Mouse (Mus musculus): ENCODE data around the gene Cdcp2. TPM values are rescaled to one million over a fixed set of nuclear protein-coding genes. Genes with fewer than 3 reads are reported as not detected.

The Cdcp2 gene
- total RNA-seq, 2 experiments from 2014 or later = not detected

DNA sequence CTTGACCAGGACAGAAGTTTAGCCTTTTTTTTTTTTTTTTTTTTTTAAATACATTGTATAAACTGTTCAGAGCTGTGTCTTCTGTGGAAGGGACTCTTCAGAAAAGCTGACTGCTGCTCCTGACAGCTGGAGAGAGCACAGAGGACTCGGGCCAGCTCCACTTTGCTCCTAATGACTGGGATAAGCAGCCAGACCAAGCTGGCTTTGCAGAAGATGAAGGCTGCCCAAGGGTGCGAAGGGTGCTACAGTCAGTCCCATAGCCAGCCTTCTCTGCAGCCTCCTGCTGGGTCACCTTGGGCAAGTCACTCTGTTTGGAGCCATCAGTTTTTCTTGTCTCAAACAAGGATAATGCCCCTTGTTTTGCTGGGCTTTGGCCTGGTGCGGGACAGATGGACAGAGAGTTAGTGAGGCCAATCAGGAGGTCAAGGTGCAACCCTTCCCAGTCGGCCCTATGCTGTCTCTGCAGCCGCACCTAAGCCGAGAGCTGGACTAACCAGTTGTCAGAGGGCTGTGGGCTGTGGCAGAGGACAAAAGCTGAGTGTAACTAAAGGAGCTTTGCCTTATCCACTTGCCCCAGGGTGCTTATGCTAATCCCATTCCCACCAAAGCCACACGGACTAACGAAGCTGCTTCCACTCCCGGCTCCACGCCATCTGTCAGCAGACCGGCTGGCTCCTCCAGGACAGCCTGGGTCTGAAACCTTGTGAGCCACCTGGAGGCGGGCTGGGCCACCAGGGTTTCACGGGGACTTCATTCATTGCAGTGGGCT lies 31.4 kb downstream of the Cdcp2 start:
- ATAC-seq (ENCODE audit: poor library complexity, severe bottlenecking) = no peak

- no peak for ATAC-seq (ENCODE audit: poor library complexity, severe bottlenecking)
Measured at GRCm38 (mm10) chr4:107129373-107129772, 32.7 kb downstream of the Cdcp2 start.

DNA sequence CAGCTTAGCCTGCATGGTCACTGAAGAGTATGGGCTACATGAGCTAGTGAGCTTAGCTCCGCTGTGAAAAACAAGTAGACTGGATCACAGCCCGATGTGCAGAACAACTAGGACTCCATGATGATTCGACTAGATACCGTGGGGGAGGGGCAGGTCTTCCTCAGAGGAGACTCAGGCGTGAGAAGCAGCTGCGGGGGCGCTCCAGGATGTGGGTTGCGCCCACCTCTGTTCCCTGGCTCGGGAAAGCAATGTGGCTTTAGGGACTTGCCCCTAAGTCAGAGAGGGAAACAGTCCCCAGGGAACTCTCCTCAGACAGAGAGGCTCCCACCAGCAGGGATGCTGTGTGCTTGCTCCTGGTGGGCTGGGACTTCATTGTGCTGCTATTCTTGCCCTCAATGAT lies 33.8 kb downstream of the Cdcp2 start:
- no peak for ATAC-seq (ENCODE audit: poor library complexity, severe bottlenecking)

- no peak for ATAC-seq (ENCODE audit: poor library complexity, severe bottlenecking)
Measured at GRCm38 (mm10) chr4:107134891-107135290, 38.2 kb downstream of the Cdcp2 start.

GRCm38 (mm10) chr4:107135663-107136062 lies 39.0 kb downstream of the Cdcp2 start:
- no peak for ATAC-seq (ENCODE audit: poor library complexity, severe bottlenecking)

GRCm38 (mm10) chr4:107136531-107136930 lies 39.8 kb downstream of the Cdcp2 start:
- ATAC-seq (ENCODE audit: poor library complexity, severe bottlenecking) = no peak

DNA sequence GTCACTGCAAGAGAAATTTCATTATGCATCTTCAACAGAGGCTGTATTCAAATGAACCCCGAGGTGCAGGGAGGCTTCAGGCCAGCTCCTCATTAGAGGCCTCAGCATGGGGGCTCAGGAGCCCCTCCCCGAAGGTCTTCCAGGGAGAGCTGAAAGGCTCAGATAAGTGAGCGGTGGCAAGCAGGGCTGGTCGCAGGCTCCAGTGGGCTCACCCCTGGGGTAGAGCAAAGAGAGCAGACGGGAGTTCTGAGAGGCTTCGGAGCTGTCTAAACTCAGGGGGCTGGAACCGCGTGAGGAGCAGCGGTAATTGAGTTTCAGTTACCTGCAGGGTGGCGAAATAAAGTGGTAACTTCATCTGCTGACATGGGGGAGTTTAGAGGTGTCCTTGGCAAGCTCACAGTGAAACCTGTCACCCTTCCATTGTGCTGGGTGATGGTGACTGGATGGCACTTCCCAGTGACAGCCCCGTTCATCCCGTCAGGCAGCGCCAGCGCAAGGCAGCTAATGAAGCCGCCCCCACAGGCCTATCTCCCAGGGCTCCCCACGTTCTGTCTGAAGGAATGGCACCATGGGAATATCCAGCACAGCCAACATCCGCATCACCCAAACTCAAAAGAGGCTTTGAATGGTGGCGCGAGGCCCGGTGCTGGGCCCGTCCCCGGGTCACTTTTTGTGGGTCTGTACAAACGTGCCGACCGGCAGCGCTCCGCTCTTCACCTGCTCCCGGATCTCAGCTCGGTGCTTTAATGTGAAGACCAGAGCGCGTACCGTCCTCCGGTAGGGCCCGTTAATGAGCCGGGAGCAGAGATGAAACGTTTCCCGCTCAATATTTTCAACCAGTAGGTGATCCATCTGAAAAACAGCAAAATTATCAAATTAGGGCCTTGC lies 42.5 kb downstream of the Cdcp2 start:
- no peak for ATAC-seq (ENCODE audit: poor library complexity, severe bottlenecking)

- peak; percentile 35; the same call in 1 of the 2 replicates for ATAC-seq (ENCODE audit: poor library complexity, severe bottlenecking)
Measured at GRCm38 (mm10) chr4:107139836-107140631, 43.3 kb downstream of the Cdcp2 start.

- no peak for ATAC-seq (ENCODE audit: poor library complexity, severe bottlenecking)
Measured at GRCm38 (mm10) chr4:107143511-107143910, 46.8 kb downstream of the Cdcp2 start.

DNA sequence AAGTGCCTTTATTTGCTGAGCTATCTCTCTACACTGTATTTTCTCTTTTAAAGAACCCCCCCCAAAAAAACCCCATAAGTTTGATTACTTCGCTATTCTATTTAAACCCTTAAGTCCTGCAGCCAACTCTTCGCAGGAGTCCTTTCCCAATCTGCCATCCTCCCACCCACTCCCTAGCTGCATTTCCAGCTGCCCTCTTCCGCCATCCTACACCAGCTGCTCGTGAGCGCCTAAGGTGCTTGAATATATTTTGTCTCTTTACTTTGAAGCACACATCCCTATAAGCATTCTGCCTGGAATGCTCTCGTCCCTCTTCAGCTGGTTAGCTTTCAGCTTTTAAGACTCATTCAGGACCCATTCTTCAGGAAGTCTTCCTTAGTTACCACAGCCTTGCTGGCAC lies 54.3 kb downstream of the Cdcp2 start:
- ATAC-seq (ENCODE audit: poor library complexity, severe bottlenecking) = no peak

DNA sequence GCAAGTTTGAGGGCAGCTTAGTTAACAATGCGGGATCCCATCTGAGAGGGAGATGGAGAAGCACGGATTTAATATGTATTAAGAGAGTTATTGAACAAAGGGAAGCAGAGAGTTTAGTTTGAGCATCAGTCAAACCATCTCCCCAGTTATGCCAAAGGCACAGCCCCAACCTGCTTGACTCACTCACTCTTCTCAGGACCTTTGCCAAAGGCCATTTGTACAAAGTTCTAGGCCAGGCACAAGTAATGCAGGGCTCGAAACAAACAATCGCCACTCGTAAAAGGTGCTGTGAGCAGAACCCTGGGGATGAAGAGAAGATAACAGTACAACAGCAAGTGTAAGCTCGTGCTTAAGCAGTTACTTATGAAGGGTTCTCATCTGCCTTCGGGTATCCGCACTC lies 55.9 kb downstream of the Cdcp2 start:
- ATAC-seq (ENCODE audit: poor library complexity, severe bottlenecking) = no peak

DNA sequence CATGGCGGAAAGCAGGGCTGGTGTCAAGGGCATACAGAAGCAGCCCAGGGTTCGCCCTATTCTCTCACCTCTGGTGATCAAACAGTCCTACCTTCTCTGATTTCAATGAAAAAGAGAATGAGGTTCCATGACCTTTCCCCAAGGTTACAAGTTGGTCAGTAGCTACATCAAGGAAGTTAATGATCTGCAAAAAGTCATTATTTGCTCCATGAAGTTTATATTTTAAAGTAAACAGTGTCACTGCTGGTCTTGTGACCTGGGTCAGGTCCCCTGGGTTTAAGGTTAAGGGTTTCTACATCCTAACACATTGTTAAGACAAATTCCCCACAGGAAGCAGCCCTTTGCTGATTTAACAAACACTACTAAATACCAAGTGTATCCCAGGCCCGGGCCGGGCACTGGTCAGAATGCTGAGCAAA lies 60.3 kb downstream of the Cdcp2 start:
- no peak for ATAC-seq (ENCODE audit: poor library complexity, severe bottlenecking)

- no peak for ATAC-seq (ENCODE audit: poor library complexity, severe bottlenecking)
Measured at GRCm38 (mm10) chr4:107159166-107159773, 62.6 kb downstream of the Cdcp2 start.

- ATAC-seq (ENCODE audit: poor library complexity, severe bottlenecking) = no peak
Measured at GRCm38 (mm10) chr4:107160181-107160580, 63.5 kb downstream of the Cdcp2 start.

Other genes with a start within 250 kb of the Cdcp2 start
- gene Ssbp3, start 186.2 kb upstream of the Cdcp2 start, total RNA-seq (2015) = 26.2 and 27.6 TPM in 2 replicates
- 21.6 and 23.9 TPM in 2 replicates for gene Ssbp3, start 186.2 kb upstream of the Cdcp2 start, total RNA-seq (2017)
- gene Mrpl37, start 30.0 kb upstream of the Cdcp2 start, total RNA-seq (2015) = 45.3 and 53.6 TPM in 2 replicates
- 29.6 and 40.2 TPM in 2 replicates for gene Mrpl37, start 30.0 kb upstream of the Cdcp2 start, total RNA-seq (2017)
- 1.7 and 3.3 TPM in 2 replicates for gene Cyb5rl, start 29.9 kb upstream of the Cdcp2 start, total RNA-seq (2015)
- 5.5 and 7.8 TPM in 2 replicates for gene Cyb5rl, start 29.9 kb upstream of the Cdcp2 start, total RNA-seq (2017)
- 288 and 354 TPM in 2 replicates for gene Tmem59, start 81.5 kb downstream of the Cdcp2 start, total RNA-seq (2015)
- gene Tmem59, start 81.5 kb downstream of the Cdcp2 start, total RNA-seq (2017) = 165 and 181 TPM in 2 replicates
- gene Tceanc2, start 82.2 kb downstream of the Cdcp2 start, total RNA-seq (2015) = 26.5 and 30.8 TPM in 2 replicates
- gene Tceanc2, start 82.2 kb downstream of the Cdcp2 start, total RNA-seq (2017) = 33.3 and 36.7 TPM in 2 replicates
- gene Ldlrad1, start 112.3 kb downstream of the Cdcp2 start, total RNA-seq (2015) = not detected in 2 replicates
- not detected in 2 replicates for gene Ldlrad1, start 112.3 kb downstream of the Cdcp2 start, total RNA-seq (2017)
- gene Lrrc42, start 156.6 kb downstream of the Cdcp2 start, total RNA-seq (2015) = 11.0 and 14.4 TPM in 2 replicates
- gene Lrrc42, start 156.6 kb downstream of the Cdcp2 start, total RNA-seq (2017) = 3.2 and 16.3 TPM in 2 replicates
- gene Hspb11, start 156.7 kb downstream of the Cdcp2 start, total RNA-seq (2015) = 17.1 and 23.3 TPM in 2 replicates
- 8.6 and 15.3 TPM in 2 replicates for gene Hspb11, start 156.7 kb downstream of the Cdcp2 start, total RNA-seq (2017)
- gene Dio1, start 210.3 kb downstream of the Cdcp2 start, total RNA-seq (2015) = not detected in 2 replicates
- gene Dio1, start 210.3 kb downstream of the Cdcp2 start, total RNA-seq (2017) = not detected in 2 replicates
- gene Yipf1, start 217.5 kb downstream of the Cdcp2 start, total RNA-seq (2015) = 73.0 and 82.7 TPM in 2 replicates
- 59.2 and 61.3 TPM in 2 replicates for gene Yipf1, start 217.5 kb downstream of the Cdcp2 start, total RNA-seq (2017)

All from megakaryocyte, adult 5-6 weeks (primary cell).